Mouse (Mus musculus) kidney, adult 2 months (tissue): ENCODE data around the gene Satb2. TPM values are rescaled to one million over a fixed set of nuclear protein-coding genes. Genes with fewer than 3 reads are reported as not detected.

Source experiments
- DNase-seq: peaks from one replicate; pipeline ENCODE4 v3.0.0; 2021
- H3K27ac ChIP-seq: fragments of 200-500 bp; 2 replicates; pipeline ENCODE4 v1.5.1; 2012; ENCODE audit warnings: low read depth, low read length, control low read depth, inconsistent platforms; ENCODE audit not compliant: insufficient read depth
- H3K27me3 ChIP-seq: fragments of 200-500 bp; replicated peaks from 2 replicates; pipeline ENCODE4 v1.6.1; 2012; ENCODE audit warnings: mild to moderate bottlenecking, moderate library complexity, low read length, inconsistent platforms; ENCODE audit not compliant: control insufficient read depth, insufficient read depth
- H3K36me3 ChIP-seq: fragments of 200-500 bp; 2 replicates; pipeline ENCODE4 v1.6.1; 2012; ENCODE audit warnings: mild to moderate bottlenecking, moderate library complexity, low read length, inconsistent platforms; ENCODE audit not compliant: control insufficient read depth, insufficient read depth
- H3K4me1 ChIP-seq: fragments of 200-500 bp; 2 replicates; pipeline ENCODE4 v1.6.1; 2011; ENCODE audit warnings: low read length; ENCODE audit not compliant: control insufficient read depth, insufficient read depth
- H3K4me3 ChIP-seq: fragments of 200-500 bp; 2 replicates; pipeline ENCODE4 v1.5.1; 2011; ENCODE audit warnings: mild to moderate bottlenecking, low read depth, low read length, control low read depth; ENCODE audit not compliant: insufficient read depth
- CTCF ChIP-seq: fragments of 200-500 bp; conservative IDR thresholded peaks from 2 replicates; pipeline ENCODE4 v1.5.1; 2011; ENCODE audit warnings: low read depth, mild to moderate bottlenecking, control low read depth, low read length, moderate library complexity, mixed read lengths; ENCODE audit not compliant: insufficient read depth, insufficient read length
- POLR2A ChIP-seq: fragments of 200-500 bp; IDR thresholded peaks from one replicate; pipeline ENCODE4 v1.6.1; 2011; ENCODE audit warnings: low read depth, low read length, control low read depth
- WGBS: fragments of 180-500 bp; shearing (Covaris S2); methylation state at CpG from one replicate; pipeline ENCODE4 v1.1.7; 2018; 5-methylcytosine and 5-hydroxymethylcytosine counted together
- polyA plus RNA-seq: library from polyadenylated mRNA; depleted of rRNA; stranded (reverse); fragments of >200 nt; gene quantifications from 2 replicates; pipeline ENCODE4 v1.2.3, GENCODE M21; 2012

Gene Satb2
- polyA plus RNA-seq, 1 experiment: 4.7 TPM

DNA sequence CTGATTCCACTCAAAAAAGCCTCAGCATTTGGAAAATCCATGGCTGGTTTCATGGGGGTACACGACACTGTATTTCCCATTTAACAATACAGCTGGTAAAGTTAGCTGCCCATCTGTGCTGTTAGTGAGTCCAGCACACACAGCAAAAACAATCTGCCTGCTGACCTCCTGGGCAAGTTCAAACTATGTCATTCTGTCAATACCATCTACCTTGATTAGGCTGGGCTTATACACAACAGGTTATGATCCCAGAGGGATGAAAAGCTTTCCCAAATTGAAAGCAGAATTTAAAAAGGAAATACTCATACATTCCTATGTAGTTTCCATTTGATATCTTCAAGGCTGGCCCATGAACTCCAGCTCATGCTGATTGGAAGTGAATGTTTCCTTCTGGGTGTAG is 113.2 kb downstream of the Satb2 start:
- no peaks in the 10 kb centered on the region for H3K4me1 ChIP-seq
- DNase-seq: no peak
- 89% methylated on average over 1 of the region's 1 CpGs for WGBS
- H3K4me3 ChIP-seq: no peak overlapping the region
- H3K36me3 ChIP-seq: no peaks in the 10 kb centered on the region
- no peaks in the 10 kb centered on the region for H3K27me3 ChIP-seq
- H3K27ac ChIP-seq: no peak overlapping the region
- TF ChIP-seq POLR2A: no peak
- TF ChIP-seq CTCF: no peak

DNA sequence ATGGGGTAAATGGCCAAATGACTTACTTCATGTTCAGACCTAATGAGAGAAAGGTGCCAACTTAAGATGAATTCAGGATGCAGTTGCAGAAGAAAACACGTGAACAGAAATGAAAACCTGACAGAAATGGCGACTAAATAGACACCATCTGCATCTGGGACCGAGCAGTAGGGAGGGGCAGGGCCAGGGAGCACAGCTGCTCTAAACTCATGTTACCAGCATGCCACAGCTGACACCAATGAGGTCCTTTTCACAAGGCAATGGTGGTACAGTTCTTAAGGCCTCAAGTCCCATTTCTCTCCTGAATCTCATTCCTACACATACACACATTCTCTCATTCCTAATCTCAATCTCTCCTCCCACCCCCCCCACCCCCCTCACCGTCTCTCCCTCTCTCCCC is 115.7 kb downstream of the Satb2 start:
- Histone ChIP-seq H3K27me3 (no peaks in the 10 kb centered on the region), H3K27ac (no peak overlapping the region), H3K4me3 (no peak overlapping the region), H3K36me3 (no peaks in the 10 kb centered on the region), H3K4me1 (no peaks in the 10 kb centered on the region)
- WGBS: 60% methylated on average over 4 of the region's 4 CpGs
- no peak for DNase-seq
- TF ChIP-seq CTCF: no peak
- TF ChIP-seq POLR2A: no peak

DNA sequence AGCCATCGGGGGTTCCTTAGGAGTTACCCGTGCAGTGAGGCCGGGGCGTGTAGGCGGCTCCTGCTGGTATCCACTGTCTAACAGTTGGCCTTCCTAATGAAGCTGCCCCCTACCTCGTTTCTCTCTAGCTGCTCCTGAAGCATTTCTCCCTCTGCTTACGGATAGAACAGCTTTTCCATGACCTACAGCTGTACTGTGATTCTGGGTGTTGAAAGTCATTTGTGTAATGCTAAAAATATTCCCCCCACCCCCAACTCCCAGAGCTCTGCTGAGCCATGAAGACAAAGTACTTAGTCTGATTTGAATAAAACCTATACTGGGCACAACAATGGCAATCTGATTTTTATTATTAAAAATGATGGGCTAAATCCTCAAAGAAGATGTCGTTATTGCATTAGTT is 121.2 kb downstream of the Satb2 start:
- Histone ChIP-seq H3K4me3 (no peak overlapping the region), H3K27ac (no peak overlapping the region), H3K36me3 (no peaks in the 10 kb centered on the region), H3K27me3 (no peaks in the 10 kb centered on the region), H3K4me1 (no peaks in the 10 kb centered on the region)
- no peak for DNase-seq
- WGBS: 69% methylated on average over 8 of the region's 8 CpGs
- TF ChIP-seq CTCF: no peak
- TF ChIP-seq POLR2A: no peak

DNA sequence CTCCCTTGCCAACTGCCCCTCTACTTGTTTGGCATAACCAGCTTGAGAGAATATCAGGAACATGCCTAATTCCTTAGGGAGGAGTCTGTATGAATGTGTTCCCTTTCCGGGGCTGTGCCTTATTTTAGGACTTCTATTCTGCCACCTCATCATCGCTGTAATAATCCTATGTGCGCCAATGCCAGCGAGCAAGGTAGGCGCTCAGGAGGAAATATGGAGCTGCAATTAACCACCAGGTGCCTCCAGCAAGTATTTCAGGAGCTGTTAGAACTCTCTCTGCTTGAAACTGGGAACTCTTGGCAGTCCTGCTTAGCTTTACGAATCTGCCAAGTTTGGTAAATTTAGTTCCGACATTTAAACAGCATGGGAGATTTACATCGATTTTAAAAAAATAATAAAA is 128.0 kb downstream of the Satb2 start:
- DNase-seq: no peak
- Histone ChIP-seq H3K4me1 (no peaks in the 10 kb centered on the region), H3K4me3 (no peak overlapping the region), H3K36me3 (no peaks in the 10 kb centered on the region), H3K27me3 (no peaks in the 10 kb centered on the region), H3K27ac (no peak overlapping the region)
- WGBS: 93% methylated on average over 8 of the region's 8 CpGs
- TF ChIP-seq CTCF: no peak
- TF ChIP-seq POLR2A: no peak

DNA sequence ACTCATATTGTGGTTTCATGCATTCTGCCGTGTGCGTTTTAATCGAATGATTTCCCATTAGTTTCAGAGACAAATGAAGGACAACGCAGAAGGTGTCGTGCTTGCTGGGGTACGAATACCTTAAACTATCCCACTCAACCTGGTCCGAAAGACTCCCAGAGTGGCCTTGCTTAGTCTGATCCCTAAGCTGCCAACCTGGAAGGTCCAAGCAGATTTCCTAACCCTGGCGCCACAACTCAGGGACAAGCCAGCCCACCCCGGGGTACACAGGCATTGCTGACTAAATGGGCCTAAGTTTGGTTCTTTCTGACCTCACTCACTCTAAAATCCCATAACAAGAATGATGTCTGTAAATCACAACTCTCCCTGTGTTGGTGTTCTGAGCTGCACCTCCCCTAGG is 132.1 kb downstream of the Satb2 start:
- Histone ChIP-seq H3K36me3 (no peaks in the 10 kb centered on the region), H3K27me3 (no peaks in the 10 kb centered on the region), H3K4me3 (no peak overlapping the region), H3K27ac (no peak overlapping the region), H3K4me1 (no peaks in the 10 kb centered on the region)
- WGBS: 94% methylated on average over 9 of the region's 9 CpGs
- TF ChIP-seq CTCF (no peak), POLR2A (no peak)
- no peak for DNase-seq

DNA sequence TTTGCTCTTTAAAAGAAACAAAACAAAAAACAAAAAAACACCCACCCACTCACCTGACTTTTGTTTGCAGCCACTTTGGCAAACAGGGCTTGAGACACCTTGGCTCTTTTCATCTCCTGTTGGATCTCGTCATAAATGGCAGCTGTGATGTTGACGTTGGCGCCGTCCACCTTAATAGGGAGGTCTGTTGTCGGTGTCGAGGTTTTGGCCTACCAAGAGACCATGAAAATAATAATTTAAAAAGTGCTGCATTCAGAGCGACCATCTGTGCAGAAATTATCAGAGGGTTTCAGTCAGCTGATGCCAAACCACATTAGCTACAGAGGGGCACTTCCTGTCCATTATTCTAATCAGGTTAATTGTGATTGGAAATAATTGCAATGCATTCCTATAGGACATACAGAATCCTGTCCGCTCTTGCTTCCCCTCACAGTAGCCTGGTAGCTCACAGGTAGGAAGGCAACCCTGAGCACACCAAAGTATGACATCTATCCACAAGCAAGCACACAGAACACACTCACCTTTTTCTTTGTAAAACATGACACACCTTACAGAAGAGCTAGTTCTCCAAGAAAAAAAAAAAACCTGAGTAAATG is 132.8 kb downstream of the Satb2 start:
- Histone ChIP-seq H3K4me3 (no peak overlapping the region), H3K4me1 (no peaks in the 10 kb centered on the region), H3K27me3 (no peaks in the 10 kb centered on the region), H3K36me3 (no peaks in the 10 kb centered on the region), H3K27ac (no peak overlapping the region)
- TF ChIP-seq CTCF: no peak
- no peak for TF ChIP-seq POLR2A
- WGBS: 82% methylated on average over 8 of the region's 8 CpGs
- DNase-seq: no peak

DNA sequence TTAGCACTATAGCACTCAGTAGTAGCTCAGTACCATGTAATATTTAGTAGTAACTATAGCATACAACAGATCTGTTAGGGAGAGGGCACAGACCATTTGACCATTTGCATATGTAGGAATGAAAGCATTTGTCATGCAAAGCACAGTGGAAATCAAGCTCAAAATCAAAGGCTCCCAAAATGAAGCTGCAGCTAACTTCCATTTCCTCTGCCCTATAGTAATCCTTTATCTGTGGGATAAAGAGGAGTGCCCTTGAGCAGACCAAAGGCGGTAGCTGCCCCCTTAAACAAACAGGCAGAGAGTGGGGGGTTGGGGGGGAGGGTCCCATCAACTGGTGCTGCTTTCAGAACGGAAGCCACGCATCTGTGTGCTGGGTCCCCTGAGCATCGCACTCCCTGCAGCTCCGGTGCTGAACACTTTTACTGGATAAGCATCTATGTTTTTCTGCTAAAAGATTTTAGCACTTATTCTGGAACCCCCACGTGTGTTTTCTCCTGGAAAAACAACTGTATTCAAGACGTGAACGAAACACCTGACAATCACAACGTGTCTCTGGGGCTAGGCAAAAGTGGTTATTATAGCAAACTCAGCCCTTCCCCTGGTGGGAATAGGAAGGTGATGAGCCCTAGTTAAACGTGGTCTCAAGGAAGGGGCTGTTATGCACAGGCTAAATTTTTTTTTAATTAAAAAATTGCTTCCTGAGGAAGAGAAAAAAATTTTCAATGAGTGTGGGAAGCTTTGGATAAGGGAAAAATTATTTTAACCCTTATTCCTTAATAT is 133.7 kb downstream of the Satb2 start:
- H3K4me3 ChIP-seq: no peak overlapping the region
- H3K36me3 ChIP-seq: no peaks in the 10 kb centered on the region
- no peaks in the 10 kb centered on the region for H3K4me1 ChIP-seq
- no peak for TF ChIP-seq POLR2A
- TF ChIP-seq CTCF: no peak
- no peak overlapping the region for H3K27ac ChIP-seq
- WGBS: 52% methylated on average over 10 of the region's 10 CpGs
- no peaks in the 10 kb centered on the region for H3K27me3 ChIP-seq
- DNase-seq: no peak
